Mouse (Mus musculus) embryonic fibroblast, embryonic 13.5 days (primary cell): ENCODE data around the gene Dnaaf5.

Source experiments
- CTCF ChIP-seq: IDR thresholded peaks from 2 replicates; pipeline ENCODE4 v1.5.1; 2011; ENCODE audit warnings: mild to moderate bottlenecking, control low read depth, low read length, moderate library complexity, borderline replicate concordance; ENCODE audit not compliant: insufficient read depth
- POLR2A ChIP-seq: IDR thresholded peaks from 2 replicates; pipeline ENCODE4 v1.6.1; 2011; ENCODE audit warnings: low read depth, mild to moderate bottlenecking, control low read depth, low read length, moderate library complexity

GRCm38 (mm10) chr5:139211737-139212385 lies 61.8 kb downstream of the Dnaaf5 start:
- TF ChIP-seq CTCF: no peak
- no peak for TF ChIP-seq POLR2A
